Mouse (Mus musculus) liver, postnatal 0 days (tissue): ENCODE measurements at regions not wholly inside any gene's neighbourhood (a gene's known extent, or its start where the extent isn't known, plus 50 kb on each side); places are given as distances from the start of the nearest gene placed in this dataset.

Experiments
- CTCF ChIP-seq: sonication (generic); IDR thresholded peaks from 2 replicates; pipeline ENCODE4 v1.5.1; 2016; ENCODE audit warnings: antibody characterized with exemption, low read depth
- EP300 ChIP-seq: IDR thresholded peaks from 2 replicates; pipeline ENCODE4 v1.6.1; 2016; ENCODE audit warnings: antibody characterized with exemption, low read depth, mild to moderate bottlenecking

GRCm38 (mm10) chr14:64531221-64531949, 427.3 kb downstream of the Prss52 start:
- TF ChIP-seq CTCF (no peak), EP300 (no peak)
